In genomic region chr12:57400186-57400585, GRCm38 (mm10) we compare ENCODE assay signal across 25 mouse cellular contexts.
DNase-seq lines count a peak whose midpoint lies in the region; ATAC-seq lines count a peak whose summit lies in the region.
"Had no signal": no experiment of that assay in that cellular context is flagged by ENCODE, and none has a peak within 500 bp of the region (broad histone marks: within the 10 kb centered on the region; RNA-seq: fewer than 3 reads in every experiment).

No protein-coding gene starts in this region.

- no peaks in the 10 kb centered on the region for H3K9me3 ChIP-seq in midbrain, embryonic 11.5 days (ENCODE audit: control insufficient read depth, low read length)
- no peaks in the 10 kb centered on the region for H3K9me3 ChIP-seq in midbrain, embryonic 16.5 days (replicated peaks; ENCODE audit: control insufficient read depth, low read length, poor library complexity, severe bottlenecking)
- H3K9me3 ChIP-seq: embryonic facial prominence, embryonic 12.5 days; embryonic facial prominence, embryonic 15.5 days; heart, embryonic 10.5 days; heart, embryonic 13.5 days had no signal

- 11% methylated on average over 4 of the region's 4 CpGs for WGBS in midbrain, embryonic 11.5 days
- 18% methylated on average over 4 of the region's 4 CpGs for WGBS in midbrain, embryonic 16.5 days

- DNase-seq in embryo, embryonic 10.5 days (ENCODE audit: low spot score): peak; percentile 18
- no peak for DNase-seq in embryo, embryonic 11 days
- peak; percentile 91 for DNase-seq in midbrain, embryonic 11.5 days (ENCODE audit: low spot score, missing footprints)
- DNase-seq in mesoderm, embryonic 11.5 days (ENCODE audit: low read depth, low spot score): peak; percentile 14
- no peak for DNase-seq in yolk sac, embryonic 10.5 days (ENCODE audit: low spot score)
- DNase-seq in kidney, adult 11 months: no peak
- DNase-seq: adrenal gland, adult 8-10 months; adrenal gland, postnatal 36 days; cerebellum, adult 11-12 months; cerebellum, adult 8-10 months; cerebellum, postnatal 36 days; gastrocnemius, postnatal 10 days; gastrocnemius, postnatal 36 days; heart, adult 2 months; heart, postnatal 14 days; heart, postnatal 4 days had no signal

- H3K4me3 ChIP-seq in midbrain, embryonic 11.5 days (ENCODE audit: low read depth, low read length): no peak overlapping the region
- no peak overlapping the region for H3K4me3 ChIP-seq in midbrain, embryonic 16.5 days (ENCODE audit: low read depth, low read length)
- H3K4me3 ChIP-seq: embryonic facial prominence, embryonic 12.5 days; embryonic facial prominence, embryonic 15.5 days; heart, adult 2 months; heart, embryonic 10.5 days; heart, embryonic 13.5 days had no signal

- 0 out of 2 replicates have a peak, but pooled peaks have one; percentile 36 for ATAC-seq in midbrain, embryonic 11.5 days (ENCODE audit: low FRiP score)
- ATAC-seq in midbrain, embryonic 16.5 days: no peak
- ATAC-seq: activated CD4-positive, CD25-positive, alpha-beta regulatory T cell, adult 4 months; inflammation-experienced regulatory T-cells, adult 6 months had no signal

- H3K27me3 ChIP-seq in midbrain, embryonic 11.5 days (ENCODE audit: control insufficient read depth, insufficient read depth, low read length): no peaks in the 10 kb centered on the region; the same call in 1 of the 2 replicates
- H3K27me3 ChIP-seq in midbrain, embryonic 16.5 days (ENCODE audit: control insufficient read depth, insufficient read depth, low read depth, low read length): no peaks in the 10 kb centered on the region
- H3K27me3 ChIP-seq: embryonic facial prominence, embryonic 12.5 days; embryonic facial prominence, embryonic 15.5 days; heart, embryonic 13.5 days had no signal

- H3K9ac ChIP-seq in midbrain, embryonic 11.5 days (ENCODE audit: low read length): no peak overlapping the region
- H3K9ac ChIP-seq in midbrain, embryonic 16.5 days (ENCODE audit: low read depth, low read length): no peak overlapping the region
- H3K9ac ChIP-seq: embryonic facial prominence, embryonic 12.5 days; embryonic facial prominence, embryonic 15.5 days; heart, embryonic 13.5 days; hindbrain, embryonic 14.5 days had no signal

- H3K4me1 ChIP-seq in midbrain, embryonic 11.5 days (ENCODE audit: control insufficient read depth, insufficient read depth, low read length): peaks cover 13% of the 10 kb centered on the region
- H3K4me1 ChIP-seq in midbrain, embryonic 16.5 days (ENCODE audit: control insufficient read depth, insufficient read depth, low read length): peaks cover 13% of the 10 kb centered on the region
- H3K4me1 ChIP-seq: embryonic facial prominence, embryonic 12.5 days; embryonic facial prominence, embryonic 15.5 days; heart, embryonic 10.5 days; heart, embryonic 13.5 days had no signal

- H3K27ac ChIP-seq in midbrain, embryonic 11.5 days (ENCODE audit: low read depth, low read length): no peak overlapping the region
- no peak overlapping the region for H3K27ac ChIP-seq in midbrain, embryonic 16.5 days (ENCODE audit: low read length)
- H3K27ac ChIP-seq: embryonic facial prominence, embryonic 12.5 days; embryonic facial prominence, embryonic 15.5 days; heart, adult 2 months; heart, embryonic 10.5 days; heart, embryonic 13.5 days; hindbrain, embryonic 14.5 days; hindbrain, postnatal 0 days had no signal

- H3K36me3 ChIP-seq in midbrain, embryonic 11.5 days (ENCODE audit: control insufficient read depth, insufficient read depth, low read length): no peaks in the 10 kb centered on the region
- H3K36me3 ChIP-seq in midbrain, embryonic 16.5 days (ENCODE audit: control insufficient read depth, insufficient read depth, low read length): no peaks in the 10 kb centered on the region
- H3K36me3 ChIP-seq: embryonic facial prominence, embryonic 12.5 days; embryonic facial prominence, embryonic 15.5 days; heart, embryonic 10.5 days; heart, embryonic 13.5 days had no signal

- H3K4me2 ChIP-seq in midbrain, embryonic 11.5 days: no peak overlapping the region
- H3K4me2 ChIP-seq in midbrain, embryonic 16.5 days (ENCODE audit: low read length): no peak overlapping the region
- H3K4me2 ChIP-seq: embryonic facial prominence, embryonic 12.5 days; embryonic facial prominence, embryonic 15.5 days; heart, embryonic 13.5 days; hindbrain, embryonic 14.5 days had no signal

Comparison
In these comparisons a context has a peak if more than half of its experiments do, and no peak if none do; other contexts are left out.
1. DNase-seq: peak in embryo, embryonic 10.5 days (single experiment), midbrain, embryonic 11.5 days (single experiment) and mesoderm, embryonic 11.5 days (single experiment); none in embryo, embryonic 11 days (single experiment), yolk sac, embryonic 10.5 days (single experiment) and kidney, adult 11 months (single experiment).